Mouse (Mus musculus) CH12.LX (cell line): ENCODE data around the gene Vwa5b1.

Experiments used
- CTCF ChIP-seq, 2 experiments: IDR thresholded peaks in 1 of 2; conservative IDR thresholded peaks in 1 of 2; 2 replicates each; pipeline ENCODE4 v1.5.1; 2011 to 2012; ENCODE audit warnings: low read depth in 2 of 2, low read length in 2 of 2, improper control_type of control experiment in 1 of 2, inconsistent platforms in 1 of 2, mild to moderate bottlenecking in 1 of 2, moderate library complexity in 1 of 2
- E2F4 ChIP-seq: IDR thresholded peaks from 2 replicates; pipeline ENCODE4 v1.6.1; 2011; ENCODE audit warnings: low read depth, low read length, improper control_type of control experiment; ENCODE audit not compliant: insufficient replicate concordance
- MAX ChIP-seq: IDR thresholded peaks from 2 replicates; pipeline ENCODE4 v1.6.1; 2011; ENCODE audit warnings: low read length, improper control_type of control experiment
- RCOR1 ChIP-seq: conservative IDR thresholded peaks from 2 replicates; pipeline ENCODE4 v1.6.1; 2012; ENCODE audit warnings: low read depth, mild to moderate bottlenecking, inconsistent platforms, low read length, improper control_type of control experiment

DNA sequence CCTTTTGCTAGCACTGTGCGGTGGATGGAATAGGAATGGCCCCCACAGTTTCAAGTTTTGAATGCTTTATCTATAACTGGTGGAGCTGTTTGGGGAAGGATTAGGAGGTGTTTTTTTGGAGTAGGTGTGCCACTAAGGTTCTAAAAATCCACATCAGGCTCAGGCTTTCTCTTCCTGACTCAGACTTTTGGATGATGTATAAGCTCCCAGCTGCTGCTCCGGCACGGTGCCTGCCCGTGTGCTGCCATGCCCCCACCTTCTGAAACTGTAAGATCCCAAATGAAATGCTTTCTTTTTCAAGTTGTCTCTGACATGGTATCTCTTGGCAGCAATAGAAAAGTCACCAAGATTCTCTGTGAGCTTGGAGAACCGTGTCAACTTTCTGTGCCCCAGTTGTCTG, 84.1 kb downstream of the Vwa5b1 start:
- TF ChIP-seq MAX (no peak), RCOR1 (no peak), E2F4 (no peak), CTCF (conservative IDR thresholded peaks at IDR 0.05 in 1 of 2, IDR thresholded peaks at IDR 0.05 in 1 of 2; ENCODE audit: low read depth in 2 of 2, low read length in 2 of 2) (no peak)
